Mouse (Mus musculus): ENCODE data around the gene Dbnl.

- TF ChIP-seq POLR2A (IDR thresholded peaks at IDR 0.05; ENCODE audit: control insufficient read depth, extremely low read depth, insufficient read depth, low read length, poor library complexity) (peak; percentile 52), CTCF (IDR thresholded peaks at IDR 0.05; ENCODE audit: borderline replicate concordance, control insufficient read depth, extremely low read depth, insufficient read depth, low read length, poor library complexity) (peak; percentile 58; the same call in 1 of the 2 replicates)
Measured at GRCm38 (mm10) chr11:5837251-5838246, 49.3 kb downstream of the Dbnl start, which contains the start of gene Polm.

Measured in thymus, adult 2 months (tissue).